Mouse (Mus musculus) ovary, postnatal 14 days (tissue): ENCODE data around the gene Gjc1.

Experiments
- DNase-seq: peaks from one replicate; pipeline ENCODE4 v3.0.0; 2022; ENCODE audit warnings: low spot score

Gjc1 gene

DNA sequence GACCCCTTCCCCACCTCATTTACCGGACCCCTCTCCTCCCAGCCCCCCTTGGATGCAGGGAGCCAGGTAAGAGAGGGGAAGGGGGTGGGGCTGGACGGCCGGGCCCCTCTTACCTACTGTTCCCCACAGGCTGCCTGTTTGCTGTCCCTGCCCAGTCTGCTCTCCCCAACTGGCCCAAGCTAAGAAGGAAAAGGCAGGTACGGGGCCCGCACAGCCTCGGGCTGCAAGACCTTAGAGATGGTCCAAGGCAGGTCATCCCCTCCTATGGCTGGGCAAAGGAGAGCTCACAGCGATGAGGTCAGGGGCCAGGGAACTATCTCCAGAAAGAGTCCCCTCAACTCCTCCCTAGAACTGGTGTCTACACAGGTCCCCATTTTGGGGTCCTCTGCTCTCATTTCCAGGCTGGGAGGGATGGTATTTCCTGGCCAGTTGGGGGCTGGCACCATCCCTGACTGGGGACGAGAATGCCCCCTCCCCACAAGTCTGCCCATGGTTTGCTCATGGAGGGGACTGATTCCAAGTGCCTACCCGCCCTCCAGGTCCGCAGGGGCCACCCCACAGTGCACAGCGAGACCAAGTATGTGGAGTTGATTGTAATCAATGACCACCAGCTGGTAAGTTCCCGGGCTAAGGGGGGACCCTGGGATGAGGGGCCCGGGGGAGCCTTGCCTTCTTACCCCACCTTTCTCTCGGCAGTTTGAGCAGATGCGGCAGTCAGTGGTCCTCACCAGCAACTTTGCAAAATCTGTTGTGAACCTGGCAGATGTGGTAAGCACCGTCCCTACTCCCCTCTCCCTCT is 47.4 kb downstream of the Gjc1 start:
- no peak for DNase-seq

DNA sequence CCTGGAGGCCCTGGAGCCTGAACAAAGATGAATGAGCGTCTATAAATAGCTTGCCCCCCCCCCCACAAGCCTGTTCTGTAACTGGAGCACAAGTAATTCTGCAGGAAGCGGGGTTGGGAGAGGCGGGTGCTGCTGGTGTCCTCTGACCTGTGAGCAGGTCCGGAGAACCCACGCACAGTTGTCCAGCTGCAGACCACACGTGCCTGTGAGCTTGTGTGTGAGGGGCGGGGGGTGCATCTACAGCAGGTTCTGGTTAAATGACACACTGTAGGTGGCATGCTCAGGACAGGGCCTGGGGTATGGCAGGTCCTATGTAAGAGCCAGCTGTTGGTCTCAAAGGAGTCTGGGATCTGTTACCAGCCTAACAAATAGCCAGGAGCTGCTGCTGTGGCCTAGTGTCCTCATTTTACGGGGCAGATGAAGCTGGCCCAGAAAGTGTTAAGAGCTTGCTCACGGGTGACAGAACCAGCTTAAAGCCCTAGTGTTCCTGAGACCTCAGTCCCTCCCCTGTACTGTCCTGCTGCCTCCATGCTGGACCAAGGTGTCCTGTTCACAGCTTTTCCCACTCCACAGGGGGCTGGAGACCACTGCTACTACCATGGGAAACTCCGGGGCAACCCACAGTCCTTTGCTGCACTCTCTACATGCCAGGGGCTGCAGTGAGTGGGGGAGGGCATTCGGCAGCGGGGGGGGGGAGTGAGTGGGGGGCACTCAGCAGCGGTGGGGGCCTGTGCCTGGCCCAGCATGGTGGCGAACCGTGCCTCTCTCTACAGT is 48.7 kb downstream of the Gjc1 start:
- DNase-seq: no peak

DNA sequence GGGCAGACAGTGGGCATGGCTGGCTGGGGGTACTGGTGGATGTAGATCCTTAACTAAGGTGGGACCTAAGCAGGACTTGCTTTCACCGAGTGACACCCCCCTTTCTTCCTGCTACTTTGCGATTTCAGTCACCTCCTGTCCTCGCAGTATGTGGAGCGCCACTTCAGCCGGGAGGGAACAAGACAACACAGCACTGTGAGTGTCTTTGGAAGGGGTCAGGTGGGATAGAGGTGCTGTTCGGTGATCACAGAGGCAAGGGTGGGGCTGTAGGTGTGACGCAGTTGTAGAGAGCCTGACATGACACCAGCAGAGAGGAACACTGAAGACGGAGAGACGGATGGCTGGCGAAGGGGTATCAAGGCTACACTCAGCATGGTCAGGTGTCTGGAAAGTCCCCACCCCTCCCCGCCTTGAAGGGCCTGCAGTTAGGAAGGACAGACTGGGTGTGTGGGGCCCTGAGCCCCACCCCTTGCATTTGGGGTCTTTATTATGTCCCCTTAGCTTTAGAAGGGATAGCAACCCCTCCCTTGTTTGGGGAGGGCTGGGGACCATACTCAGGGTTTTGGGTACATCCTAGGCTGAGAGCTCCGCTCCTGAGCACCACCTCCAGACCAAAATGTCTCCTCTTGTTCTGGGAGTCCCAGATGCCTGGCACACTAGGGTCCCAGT is 49.4 kb downstream of the Gjc1 start:
- no peak for DNase-seq

DNA sequence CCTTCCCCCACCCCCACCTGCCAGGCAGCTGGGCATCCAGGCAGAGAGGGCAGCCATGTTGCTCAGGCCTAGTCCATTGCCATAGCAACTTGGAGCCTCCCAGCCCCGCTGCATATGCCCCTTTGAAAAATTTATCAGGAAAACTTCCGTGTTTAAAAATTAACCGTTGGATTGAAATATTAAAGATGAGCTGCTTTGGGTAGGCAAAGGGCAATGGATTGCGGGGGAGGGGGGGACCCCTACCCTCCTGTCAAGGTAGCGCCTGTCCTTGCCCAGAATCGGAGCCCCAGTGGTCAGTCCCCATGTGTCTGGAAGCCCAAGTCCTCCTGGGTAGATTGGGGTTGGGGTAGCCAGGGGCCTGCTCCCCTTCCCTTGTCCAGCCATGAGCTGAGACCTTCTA is 50.4 kb downstream of the Gjc1 start:
- DNase-seq: no peak

DNA sequence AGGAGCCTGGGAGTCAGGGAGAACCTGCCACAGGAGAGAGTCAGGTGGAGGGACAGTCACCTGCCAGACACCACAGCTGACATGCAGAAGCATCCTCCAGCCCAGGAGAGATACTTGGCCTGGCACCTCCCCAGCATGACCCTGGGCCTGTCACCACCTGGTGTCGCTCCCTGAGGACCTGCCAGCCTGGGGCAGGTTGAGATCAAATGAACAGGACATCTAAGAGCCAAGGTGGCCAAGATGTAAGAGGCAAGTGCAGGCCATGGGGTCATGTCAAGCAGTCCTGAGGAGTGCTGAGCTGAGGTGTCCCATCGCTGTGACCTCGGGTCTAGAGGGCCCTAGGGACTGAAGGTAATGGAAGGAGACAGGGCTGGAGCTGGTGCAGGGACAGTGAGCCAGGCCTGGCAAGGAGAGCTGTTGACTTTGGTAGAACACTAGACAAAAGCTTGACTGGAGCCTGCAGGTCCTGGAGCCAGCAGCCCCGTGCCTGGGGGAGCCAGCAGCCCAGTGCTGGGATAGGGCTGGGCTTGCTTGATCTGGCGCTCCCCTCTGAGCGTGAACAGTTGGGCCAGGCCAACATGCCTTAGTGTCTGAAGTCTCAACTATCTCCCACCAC is 52.3 kb downstream of the Gjc1 start:
- DNase-seq: no peak

DNA sequence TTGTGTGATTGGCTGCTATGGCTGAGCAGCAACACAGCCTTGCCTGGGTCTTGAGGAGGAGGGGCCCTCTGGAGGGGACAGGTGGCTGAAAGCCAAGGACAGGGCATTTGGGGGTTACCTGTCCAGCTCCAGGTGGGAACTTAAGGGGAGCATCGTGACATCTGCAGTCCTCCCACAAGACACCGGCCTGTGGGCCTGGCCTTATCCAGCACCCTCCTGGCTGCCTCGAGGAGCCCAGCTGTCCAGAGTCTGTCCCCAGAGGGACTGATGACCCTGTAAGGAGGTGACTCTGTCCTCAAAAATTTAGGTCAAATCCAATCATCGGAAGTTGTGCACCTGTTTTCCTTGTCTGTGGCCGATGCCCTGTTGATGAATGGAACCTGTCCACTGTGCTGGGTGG is 54.1 kb downstream of the Gjc1 start:
- no peak for DNase-seq

DNA sequence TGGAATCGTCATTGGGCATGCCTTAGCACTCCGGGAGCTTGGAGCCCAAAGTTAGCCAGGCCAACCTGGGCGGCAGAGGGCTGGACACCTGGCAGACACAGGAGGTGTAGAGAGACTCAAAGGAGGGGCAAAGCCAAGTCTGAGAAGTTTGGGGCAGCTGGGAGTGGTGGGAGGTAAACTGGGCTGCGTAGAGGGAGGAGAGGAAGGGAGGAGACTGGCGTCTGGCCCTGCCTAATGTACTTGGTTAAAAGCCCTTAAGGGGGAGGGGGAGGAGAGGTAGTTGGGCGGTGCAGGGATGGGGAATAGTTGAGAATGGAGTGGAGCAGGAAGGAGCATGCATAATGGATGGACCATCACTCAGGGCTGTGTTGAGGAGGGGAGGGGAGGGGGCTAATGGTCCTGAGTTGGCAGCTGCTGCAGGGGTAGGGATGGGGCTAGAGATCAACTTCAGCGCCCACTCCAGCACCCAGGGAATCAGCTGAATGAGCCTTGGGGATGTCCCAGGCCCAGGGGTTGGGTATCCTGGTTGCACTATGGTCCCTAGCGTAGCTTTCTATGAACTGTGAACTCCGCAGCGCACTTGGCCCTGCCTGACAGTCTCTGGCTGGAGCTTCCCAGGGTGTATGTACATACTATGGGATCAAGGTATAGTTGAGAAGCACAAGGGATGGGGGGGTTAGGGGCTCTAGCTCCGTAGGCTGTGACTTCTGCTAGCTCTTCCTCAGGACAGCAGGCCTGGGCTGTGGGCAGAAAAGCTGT is 56.3 kb downstream of the Gjc1 start:
- no peak for DNase-seq

DNA sequence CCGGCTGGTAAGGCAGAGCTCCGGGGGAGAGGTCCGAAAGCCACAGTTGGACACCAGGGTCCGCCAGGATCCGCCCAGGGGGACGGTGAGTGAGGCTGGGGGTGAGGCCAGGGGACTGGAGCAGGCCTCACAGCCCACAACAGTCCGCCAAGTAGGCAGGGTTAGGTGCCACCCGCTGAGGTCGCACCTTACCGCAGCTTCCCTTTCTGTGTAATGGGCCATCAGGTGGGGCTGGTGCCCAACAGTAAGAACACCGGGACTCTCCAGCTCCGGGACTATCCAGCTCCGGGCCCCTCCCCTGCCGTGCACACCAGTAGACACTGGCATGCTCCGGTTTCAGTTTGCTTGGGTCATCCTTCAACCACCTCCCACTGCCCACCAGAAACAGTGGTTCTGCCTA is 57.3 kb downstream of the Gjc1 start:
- no peak for DNase-seq

DNA sequence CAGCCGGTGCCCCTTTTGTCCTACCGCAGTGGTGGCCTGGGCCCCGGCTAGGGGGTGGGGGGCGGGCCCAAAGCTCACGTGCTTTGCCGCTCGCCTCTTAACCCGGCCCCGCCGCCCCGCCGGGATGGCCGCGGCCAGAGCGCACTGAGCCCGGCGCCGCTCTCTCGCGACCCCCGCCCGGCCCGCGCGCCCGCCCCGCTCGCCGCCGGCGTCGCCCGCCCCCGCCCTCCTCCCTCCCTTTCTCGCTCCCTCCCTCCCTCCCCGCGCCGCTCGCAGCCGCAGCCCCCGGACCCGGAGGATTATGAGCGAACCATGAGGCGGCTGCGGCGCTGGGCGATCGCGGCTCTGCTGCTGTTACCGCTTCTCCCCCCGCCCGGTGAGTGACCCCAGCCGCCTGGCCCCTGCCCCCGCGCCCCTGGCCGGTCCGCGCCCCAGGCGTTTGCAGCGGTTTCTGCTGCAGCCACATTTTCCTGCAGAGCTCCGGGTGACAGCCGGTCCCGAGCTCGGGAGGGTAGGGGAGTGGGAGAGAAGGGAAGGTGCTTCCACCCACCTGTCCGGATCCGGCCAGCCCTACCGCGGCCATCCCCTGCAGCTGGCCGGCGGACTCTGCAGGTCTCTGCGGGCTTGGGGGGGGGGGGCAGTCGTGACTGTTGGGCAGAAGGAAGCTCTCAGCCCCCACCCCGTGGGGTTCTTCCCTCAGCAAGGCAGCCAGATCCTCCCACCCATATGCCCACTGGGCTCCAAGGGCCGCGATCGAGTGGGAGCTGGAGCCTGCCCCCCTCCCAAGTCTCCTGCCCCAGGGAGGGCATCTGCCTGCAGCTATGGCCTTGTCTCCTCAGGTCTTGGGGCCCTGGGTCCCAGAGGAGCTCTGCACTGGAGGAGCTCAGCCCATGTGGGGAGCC is 57.9 kb downstream of the Gjc1 start, which contains the start of gene Adam11:
Adam11 (plus strand) TSS at position 131 of the 902 bp plus-strand sequence.
- DNase-seq: no peak

DNA sequence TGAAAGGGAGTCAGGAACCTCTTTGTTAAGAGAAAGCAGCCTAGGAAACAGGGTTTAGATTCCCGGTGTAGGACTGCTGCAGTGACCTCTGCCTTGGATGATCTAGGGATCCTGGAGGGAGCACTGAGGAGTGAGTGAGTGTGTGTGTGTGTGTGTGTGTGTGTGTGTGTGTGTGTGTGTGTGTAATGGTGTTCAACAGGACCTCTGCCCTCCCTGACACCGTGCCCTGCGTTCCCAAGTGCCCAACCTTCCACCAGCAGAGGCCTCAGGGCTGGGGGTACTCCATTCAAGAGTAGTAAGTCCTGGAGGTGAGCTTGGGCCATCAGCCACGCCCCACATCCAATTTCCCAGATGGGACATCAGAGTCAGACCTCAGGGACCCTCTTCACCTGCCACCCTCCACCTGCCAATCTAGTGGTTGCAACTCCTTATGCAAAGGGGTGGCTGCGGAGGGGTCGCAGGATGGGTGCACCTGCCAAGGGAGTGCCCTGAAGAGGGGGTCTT is 58.6 kb downstream of the Gjc1 start:
- DNase-seq: no peak

DNA sequence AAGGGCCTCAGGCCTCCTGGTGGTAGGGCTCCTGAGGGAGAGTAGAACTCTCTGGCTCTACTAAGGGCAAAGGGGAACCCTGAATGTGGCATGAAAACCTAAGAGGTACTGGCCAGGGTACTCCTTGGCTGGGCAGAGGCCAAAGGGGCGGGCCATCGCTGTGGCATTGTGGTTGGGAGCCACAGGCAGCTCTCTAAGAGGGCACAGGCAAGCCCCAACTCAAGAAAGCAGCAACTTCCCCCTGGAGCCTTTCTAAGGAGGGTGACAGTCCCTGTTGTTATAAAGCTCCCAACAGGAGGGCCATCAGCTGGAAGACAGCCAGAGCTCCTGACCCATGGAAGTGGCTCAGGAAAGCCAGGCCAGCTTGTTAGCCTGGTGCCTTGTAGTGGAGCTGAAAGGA is 60.5 kb downstream of the Gjc1 start:
- no peak for DNase-seq

DNA sequence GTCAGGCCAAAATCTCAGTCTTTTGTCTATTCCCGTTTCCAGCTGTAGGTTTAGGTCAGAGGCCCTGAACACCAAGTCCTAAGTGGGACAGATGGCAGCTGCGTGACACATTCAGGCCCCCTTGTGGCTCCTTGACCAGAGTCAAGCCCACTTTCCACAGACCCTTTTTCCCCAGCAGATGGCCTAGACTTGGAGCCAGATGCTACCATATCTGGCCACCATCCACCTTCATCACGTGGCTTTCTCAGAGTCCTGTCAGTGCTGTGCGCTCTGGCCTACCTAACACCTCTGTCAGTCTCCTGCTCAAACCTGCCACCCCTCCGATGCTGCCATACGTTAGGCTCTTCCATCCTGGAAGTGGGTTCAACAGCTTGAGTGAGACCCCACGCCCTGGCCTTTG is 64.1 kb downstream of the Gjc1 start:
- no peak for DNase-seq

DNA sequence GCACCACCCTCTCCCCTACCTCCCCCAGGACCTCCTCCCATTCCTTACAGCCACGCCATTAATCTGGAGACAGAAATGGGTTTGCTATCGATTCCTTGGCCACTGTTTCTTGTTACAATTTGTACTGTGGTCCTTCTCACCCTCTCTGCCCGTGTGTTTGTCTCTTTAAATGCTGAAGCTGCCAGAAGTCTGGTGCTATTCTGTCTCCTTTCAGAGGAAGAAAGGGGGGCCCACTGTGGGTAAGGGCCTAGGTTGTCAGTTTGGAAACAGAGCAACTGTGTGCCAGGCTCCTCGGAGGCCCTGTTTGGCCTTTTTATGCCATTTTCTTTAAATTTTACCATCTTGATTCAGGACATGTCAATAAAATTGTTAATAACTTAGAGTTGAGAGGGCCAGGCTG is 65.1 kb downstream of the Gjc1 start:
- no peak for DNase-seq

DNA sequence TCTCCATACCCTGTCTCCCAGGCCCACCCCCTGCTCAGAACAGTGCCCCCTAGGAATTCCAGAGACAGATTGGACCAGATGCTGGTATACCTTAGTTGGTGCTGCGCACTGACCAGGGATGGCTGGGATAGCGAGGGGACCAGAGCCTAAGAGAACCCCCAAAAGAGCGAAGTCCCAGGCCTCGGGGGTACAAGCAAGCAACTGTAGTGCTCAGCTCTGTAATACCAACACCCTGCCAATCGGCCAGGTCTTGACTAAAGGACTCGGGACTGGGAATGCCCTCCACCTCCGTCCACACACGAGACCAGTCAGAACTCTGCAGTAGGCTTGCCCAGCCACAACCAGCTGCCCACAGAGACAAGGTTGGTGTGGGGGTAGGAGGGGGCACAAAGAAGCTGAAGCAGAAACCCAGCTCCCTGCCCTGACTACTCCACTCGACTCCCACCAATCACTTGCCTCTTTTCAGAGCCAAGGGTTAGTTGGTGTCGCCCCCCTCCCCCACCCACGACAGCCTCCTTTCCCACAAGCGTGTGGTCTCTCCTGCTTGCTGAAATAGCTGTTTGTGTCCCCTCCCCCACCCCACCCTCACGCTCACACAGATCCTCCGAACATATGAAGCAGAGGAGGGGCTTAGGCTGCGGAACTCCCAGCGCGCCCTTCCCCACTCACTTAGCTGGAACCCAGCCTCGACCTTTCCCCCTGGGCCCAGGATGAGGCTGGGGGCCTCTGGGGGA is 65.7 kb downstream of the Gjc1 start:
- DNase-seq: no peak

DNA sequence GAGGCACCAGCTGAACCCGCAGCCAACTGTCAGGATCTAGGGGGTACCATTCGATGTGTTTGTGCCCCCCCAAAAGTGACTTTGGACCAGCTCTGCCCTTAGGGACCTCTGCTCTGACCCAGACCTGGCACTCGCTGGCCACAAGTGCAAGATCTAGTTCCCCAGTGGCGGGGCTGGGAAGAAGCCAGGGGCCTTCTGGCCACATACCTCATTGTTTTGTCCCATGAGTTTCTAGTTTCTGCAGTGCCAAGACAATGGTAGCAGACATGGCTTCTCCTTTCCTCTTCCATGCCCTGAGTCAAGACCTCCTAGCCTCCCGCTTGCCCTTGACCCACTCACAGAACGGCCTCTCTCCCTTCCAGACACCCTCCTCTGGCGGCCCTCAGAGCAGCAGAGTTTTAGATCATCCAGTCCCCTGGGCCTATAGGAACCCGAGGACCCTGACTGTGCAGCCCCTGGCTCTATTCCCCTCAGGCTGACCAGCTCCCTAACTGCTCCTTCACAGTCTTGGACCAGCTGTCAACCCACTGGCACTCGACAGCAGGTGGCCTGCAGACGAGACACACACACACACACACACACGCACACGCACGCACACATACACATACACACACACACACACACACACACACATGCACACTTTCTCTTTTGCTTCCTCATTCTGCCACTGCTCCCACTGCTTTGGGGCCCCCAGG is 66.5 kb downstream of the Gjc1 start:
- no peak for DNase-seq

DNA sequence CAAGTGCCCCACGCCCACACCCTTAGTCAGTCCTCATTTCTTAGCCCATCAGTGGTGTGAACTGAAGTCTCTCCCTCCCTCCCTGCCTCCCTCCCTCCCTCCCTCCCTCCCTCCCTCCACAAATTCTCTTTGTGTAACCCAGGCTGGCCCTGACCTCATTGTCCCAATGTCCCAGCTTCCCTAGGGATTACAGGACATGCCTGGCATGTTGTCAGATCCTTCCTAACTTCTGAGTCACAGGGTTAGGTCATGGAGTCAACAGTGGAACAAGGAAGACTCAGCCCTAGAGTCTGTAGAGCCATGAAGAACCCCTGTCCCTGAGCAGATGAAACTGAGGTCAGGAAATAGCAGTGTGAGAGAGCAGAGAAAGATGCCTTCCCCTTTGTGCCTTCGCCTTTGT is 69.8 kb downstream of the Gjc1 start:
- no peak for DNase-seq
